Mouse (Mus musculus): ENCODE data around the gene Cdx2.

The Cdx2 gene

GRCm38 (mm10) chr5:147293127-147293910 lies 13.8 kb downstream of the Cdx2 start:
- Histone ChIP-seq H3K4me1 (replicated peaks; ENCODE audit: low read depth, low read length) (peaks cover 40% of the 10 kb centered on the region), H3K9me3 (ENCODE audit: low read length) (no peaks in the 10 kb centered on the region), H3K4me3 (replicated peaks; ENCODE audit: low read length) (peak overlapping the region; percentile 57), H3K36me3 (ENCODE audit: insufficient read depth, low read length) (no peaks in the 10 kb centered on the region), H3K27me3 (ENCODE audit: insufficient read depth, low read length) (peaks cover 50% of the 10 kb centered on the region)
- TF ChIP-seq CTCF (conservative IDR thresholded peaks at IDR 0.05; ENCODE audit: low read length) (peak; percentile 96), POU5F1 (IDR thresholded peaks at IDR 0.05; ENCODE audit: borderline replicate concordance, low read length) (no peak)

- H3K4me1 ChIP-seq (replicated peaks; ENCODE audit: low read depth, low read length): peaks cover 34% of the 10 kb centered on the region
- H3K4me3 ChIP-seq (replicated peaks; ENCODE audit: low read length): peak overlapping the region; percentile 57; the same call in 1 of the 2 replicates
- H3K27me3 ChIP-seq (ENCODE audit: insufficient read depth, low read length): peaks cover 47% of the 10 kb centered on the region
- no peak for TF ChIP-seq CTCF (conservative IDR thresholded peaks at IDR 0.05; ENCODE audit: low read length)
- no peak for TF ChIP-seq POU5F1 (IDR thresholded peaks at IDR 0.05; ENCODE audit: borderline replicate concordance, low read length)
- no peak for TF ChIP-seq NANOG (IDR thresholded peaks at IDR 0.05; ENCODE audit: borderline replicate concordance, low read length)
- H3K9me3 ChIP-seq (ENCODE audit: low read length): no peaks in the 10 kb centered on the region
- no peaks in the 10 kb centered on the region for H3K36me3 ChIP-seq (ENCODE audit: insufficient read depth, low read length)
Measured at GRCm38 (mm10) chr5:147292506-147293120, 14.5 kb downstream of the Cdx2 start.

- no peaks in the 10 kb centered on the region for H3K9me3 ChIP-seq (ENCODE audit: low read length)
- H3K4me1 ChIP-seq (replicated peaks; ENCODE audit: low read depth, low read length): peaks cover 34% of the 10 kb centered on the region
- no peaks in the 10 kb centered on the region for H3K36me3 ChIP-seq (ENCODE audit: insufficient read depth, low read length)
- peaks cover 42% of the 10 kb centered on the region for H3K27me3 ChIP-seq (ENCODE audit: insufficient read depth, low read length)
- 0 out of 2 replicates have a peak overlapping the region, but pooled peaks have one; percentile 57 for H3K4me3 ChIP-seq (replicated peaks; ENCODE audit: low read length)
- TF ChIP-seq POU5F1 (IDR thresholded peaks at IDR 0.05; ENCODE audit: borderline replicate concordance, low read length) (no peak), CTCF (conservative IDR thresholded peaks at IDR 0.05; ENCODE audit: low read length) (0 out of 2 replicates have a peak, but pooled peaks have one; percentile 6)
Measured at GRCm38 (mm10) chr5:147291764-147292505, 15.1 kb downstream of the Cdx2 start.

- no peak overlapping the region for H3K4me3 ChIP-seq (replicated peaks; ENCODE audit: low read length)
Measured at GRCm38 (mm10) chr5:147284365-147284764, 22.7 kb downstream of the Cdx2 start.

GRCm38 (mm10) chr5:147277547-147277925 lies 29.5 kb downstream of the Cdx2 start:
- TF ChIP-seq POU5F1 (IDR thresholded peaks at IDR 0.05; ENCODE audit: borderline replicate concordance, low read length): no peak
- TF ChIP-seq CTCF (conservative IDR thresholded peaks at IDR 0.05; ENCODE audit: low read length): no peak
- TF ChIP-seq NANOG (IDR thresholded peaks at IDR 0.05; ENCODE audit: borderline replicate concordance, low read length): no peak
- H3K4me1 ChIP-seq (replicated peaks; ENCODE audit: low read depth, low read length): peaks cover 30% of the 10 kb centered on the region
- no peaks in the 10 kb centered on the region for H3K9me3 ChIP-seq (ENCODE audit: low read length)
- H3K27me3 ChIP-seq (ENCODE audit: insufficient read depth, low read length): peaks cover 87% of the 10 kb centered on the region
- H3K36me3 ChIP-seq (ENCODE audit: insufficient read depth, low read length): no peaks in the 10 kb centered on the region
- H3K4me3 ChIP-seq (replicated peaks; ENCODE audit: low read length): peak overlapping the region; percentile 70

More at GRCm38 (mm10) chr5:147284365-147284764, 22.7 kb downstream of the Cdx2 start:
- Histone ChIP-seq H3K9me3 (ENCODE audit: low read length) (no peaks in the 10 kb centered on the region), H3K36me3 (ENCODE audit: insufficient read depth, low read length) (no peaks in the 10 kb centered on the region), H3K27me3 (ENCODE audit: insufficient read depth, low read length) (peaks cover 35% of the 10 kb centered on the region), H3K4me1 (replicated peaks; ENCODE audit: low read depth, low read length) (no peaks in the 10 kb centered on the region)
- TF ChIP-seq CTCF (conservative IDR thresholded peaks at IDR 0.05; ENCODE audit: low read length): peak; percentile 61
- TF ChIP-seq NANOG (IDR thresholded peaks at IDR 0.05; ENCODE audit: borderline replicate concordance, low read length): no peak

- H3K36me3 ChIP-seq (ENCODE audit: insufficient read depth, low read length): no peaks in the 10 kb centered on the region
- peaks cover 88% of the 10 kb centered on the region for H3K27me3 ChIP-seq (ENCODE audit: insufficient read depth, low read length)
- peaks cover 30% of the 10 kb centered on the region for H3K4me1 ChIP-seq (replicated peaks; ENCODE audit: low read depth, low read length)
- peak overlapping the region; percentile 70 for H3K4me3 ChIP-seq (replicated peaks; ENCODE audit: low read length)
- H3K9me3 ChIP-seq (ENCODE audit: low read length): no peaks in the 10 kb centered on the region
- TF ChIP-seq POU5F1 (IDR thresholded peaks at IDR 0.05; ENCODE audit: borderline replicate concordance, low read length): no peak
- no peak for TF ChIP-seq CTCF (conservative IDR thresholded peaks at IDR 0.05; ENCODE audit: low read length)
- no peak for TF ChIP-seq NANOG (IDR thresholded peaks at IDR 0.05; ENCODE audit: borderline replicate concordance, low read length)
Measured at GRCm38 (mm10) chr5:147276701-147277546, 30.1 kb downstream of the Cdx2 start.

GRCm38 (mm10) chr5:147275761-147276160 lies 31.3 kb downstream of the Cdx2 start:
- peaks cover 38% of the 10 kb centered on the region for H3K4me1 ChIP-seq (replicated peaks; ENCODE audit: low read depth, low read length)
- no peak for TF ChIP-seq POU5F1 (IDR thresholded peaks at IDR 0.05; ENCODE audit: borderline replicate concordance, low read length)
- TF ChIP-seq CTCF (conservative IDR thresholded peaks at IDR 0.05; ENCODE audit: low read length): no peak
- TF ChIP-seq NANOG (IDR thresholded peaks at IDR 0.05; ENCODE audit: borderline replicate concordance, low read length): no peak
- H3K9me3 ChIP-seq (ENCODE audit: low read length): no peaks in the 10 kb centered on the region
- peaks cover 91% of the 10 kb centered on the region for H3K27me3 ChIP-seq (ENCODE audit: insufficient read depth, low read length)
- no peaks in the 10 kb centered on the region for H3K36me3 ChIP-seq (ENCODE audit: insufficient read depth, low read length)
- no peak overlapping the region for H3K4me3 ChIP-seq (replicated peaks; ENCODE audit: low read length)

All from E14TG2a.4 (cell line).